Mouse (Mus musculus) kidney, adult 10 weeks (tissue): ENCODE data around the gene Tsacc. TPM values are rescaled to one million over a fixed set of nuclear protein-coding genes. Genes with fewer than 3 reads are reported as not detected.

Experiments used
- polyA plus RNA-seq: library from polyadenylated mRNA; stranded (reverse); fragments of 350-450 nt; fragmentation: Illumina TruSeq; extraction: RNeasy Lipid Tissue Mini Kit (QIAGEN cat#74804); gene quantifications from one replicate; pipeline ENCODE4 v1.2.3, GENCODE M21; 2014; ENCODE audit warnings: low read depth, low replicate concordance

Tsacc gene
- 4.5 TPM for polyA plus RNA-seq

DNA sequence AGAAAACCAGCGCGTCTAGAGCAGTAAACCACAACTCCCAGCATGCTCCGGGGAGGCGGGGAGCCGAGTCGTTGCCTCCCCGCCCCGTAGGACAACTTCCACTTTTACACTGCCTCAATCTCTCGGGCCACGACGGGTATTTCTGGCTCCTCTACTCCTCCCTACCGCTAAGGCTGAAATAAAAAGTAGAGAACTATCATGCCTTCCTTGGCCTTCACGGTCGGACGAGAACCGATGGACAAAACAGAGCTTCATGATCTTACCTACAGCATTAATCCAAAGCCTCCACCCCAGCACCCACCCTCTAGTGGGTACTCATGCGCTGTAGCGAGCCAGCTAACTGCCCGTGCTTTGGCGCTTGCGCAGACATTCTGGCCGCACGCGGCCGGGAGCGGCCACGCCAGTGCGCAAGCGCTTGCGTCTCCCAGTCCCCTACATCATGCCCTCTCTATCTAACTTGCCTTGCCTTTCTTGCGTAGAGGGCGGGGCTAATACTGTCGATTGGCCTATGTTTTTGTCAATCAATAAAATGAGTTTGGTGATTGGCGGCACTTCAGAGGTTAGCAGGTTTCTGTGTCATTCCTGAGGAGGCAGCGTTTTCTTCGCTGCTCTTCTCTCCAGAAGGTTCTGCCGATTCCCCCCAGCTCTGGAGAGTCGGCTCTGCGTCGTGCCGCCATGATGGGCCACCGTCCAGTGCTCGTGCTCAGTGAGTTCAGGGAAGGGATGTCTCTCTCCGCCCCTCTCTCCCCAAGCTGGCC lies at the start of gene Tsacc, which contains the start of gene Cct3:
Tsacc (minus strand) TSS at position 439 of the 758 bp plus-strand sequence.
Cct3 (plus strand) TSS at position 556 of the 758 bp plus-strand sequence.

GRCm38 (mm10) chr3:88336058-88337013 lies 39.5 kb upstream of the Tsacc start, which contains the start of the genes Tmem79 and Smg5:
Gene Tmem79 (minus strand): TSS chr3:88336148.
Gene Smg5 (plus strand): TSS chr3:88336260.

DNA sequence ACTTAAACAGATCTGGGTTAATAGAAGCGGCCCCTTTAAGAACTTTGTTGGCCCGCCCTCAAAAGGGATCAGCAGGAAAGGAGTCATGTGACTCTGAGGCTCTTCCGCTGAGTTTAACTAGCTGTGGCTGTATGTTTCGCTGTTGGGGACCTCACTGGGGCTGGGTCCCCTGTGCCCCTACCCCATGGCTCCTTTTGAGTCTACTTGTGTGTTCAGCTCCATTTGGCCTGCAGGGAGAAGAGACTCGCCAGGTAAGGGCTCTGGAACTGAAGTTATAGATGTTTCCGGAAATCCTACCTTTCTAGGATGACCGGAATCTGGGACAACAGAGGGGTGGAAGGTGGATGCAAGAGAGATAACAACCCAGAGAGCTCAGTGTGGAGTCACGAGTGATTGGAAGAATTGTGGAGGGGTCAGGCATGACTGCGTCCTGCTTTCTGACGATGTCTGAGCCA lies 28.2 kb upstream of the Tsacc start, which contains the start of gene Glmp:
Glmp (plus strand) TSS at position 73 of the 455 bp plus-strand sequence.

DNA sequence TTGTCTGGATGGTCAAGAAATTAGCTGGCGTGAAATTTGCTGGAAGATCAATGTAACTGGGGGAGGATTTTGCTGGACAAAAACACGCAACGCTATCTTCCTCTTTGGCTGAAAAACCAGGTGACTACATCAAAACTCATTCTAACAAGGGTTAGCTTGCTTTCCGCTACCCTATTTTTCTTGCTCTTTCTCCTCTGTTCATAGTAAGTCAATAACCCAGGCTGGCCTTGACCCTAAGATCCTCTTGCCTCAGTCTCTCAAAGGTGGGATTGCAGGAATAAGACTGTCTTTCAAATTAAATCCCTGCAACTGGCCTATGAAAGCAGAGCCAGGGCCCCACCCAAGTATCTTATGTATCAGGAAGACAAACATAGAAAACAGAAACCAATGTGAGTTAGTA lies 9.7 kb downstream of the Tsacc start, which contains the start of gene Gm38392:
Gm38392 (minus strand) TSS at position 101 of the 400 bp plus-strand sequence.

GRCm38 (mm10) chr3:88254268-88254926 lies 42.4 kb downstream of the Tsacc start, which contains the start of gene Rhbg:
Gene Rhbg (minus strand): TSS chr3:88254709.

Other genes starting within 250 kb of the Tsacc start
- gene Naxe, start 238.5 kb downstream of the Tsacc start, polyA plus RNA-seq = 26.2 TPM
- not detected for gene Ttc24, start 218.7 kb downstream of the Tsacc start, polyA plus RNA-seq
- gene Iqgap3, start 215.0 kb downstream of the Tsacc start, polyA plus RNA-seq = not detected
- gene Mef2d, start 154.6 kb downstream of the Tsacc start, polyA plus RNA-seq = 5.2 TPM
- gene Rhbg, start 42.3 kb downstream of the Tsacc start, polyA plus RNA-seq = 0.40 TPM
- not detected for gene Gm38392, start 9.8 kb downstream of the Tsacc start, polyA plus RNA-seq
- gene Cct3, start 117 bp upstream of the Tsacc start, polyA plus RNA-seq = 106 TPM
- 2.8 TPM for gene Glmp, start 28.0 kb upstream of the Tsacc start, polyA plus RNA-seq
- 0.61 TPM for gene Tmem79, start 39.1 kb upstream of the Tsacc start, polyA plus RNA-seq
- 23.3 TPM for gene Smg5, start 39.3 kb upstream of the Tsacc start, polyA plus RNA-seq
- gene Paqr6, start 67.6 kb upstream of the Tsacc start, polyA plus RNA-seq = not detected
- gene Bglap3, start 75.7 kb upstream of the Tsacc start, polyA plus RNA-seq = 0.57 TPM
- not detected for gene Bglap2, start 81.7 kb upstream of the Tsacc start, polyA plus RNA-seq
- gene Bglap, start 87.5 kb upstream of the Tsacc start, polyA plus RNA-seq = not detected
- 1.9 TPM for gene Pmf1, start 113.3 kb upstream of the Tsacc start, polyA plus RNA-seq
- gene Slc25a44, start 128.1 kb upstream of the Tsacc start, polyA plus RNA-seq = 13.4 TPM
- gene Sema4a, start 164.2 kb upstream of the Tsacc start, polyA plus RNA-seq = 77.3 TPM
- gene Lmna, start 213.0 kb upstream of the Tsacc start, polyA plus RNA-seq = 2.7 TPM
- 0.57 TPM for gene Mex3a, start 235.4 kb upstream of the Tsacc start, polyA plus RNA-seq